Mouse (Mus musculus) C2C12 (cell line): ENCODE measurements around the gene Insig1. TPM values are rescaled to one million over a fixed set of nuclear protein-coding genes. Genes with fewer than 3 reads are reported as not detected.

Experiments used
- H3K27me3 ChIP-seq: one replicate; pipeline ENCODE4 v1.6.1; 2011; ENCODE audit not compliant: control insufficient read depth, insufficient read depth, insufficient read length
- H3K36me3 ChIP-seq: one replicate; pipeline ENCODE4 v1.6.1; 2011; ENCODE audit not compliant: control insufficient read depth, insufficient read depth
- H3K4me3 ChIP-seq: one replicate; pipeline ENCODE4 v1.5.1; 2011; ENCODE audit warnings: mild to moderate bottlenecking, control low read depth; ENCODE audit not compliant: poor library complexity, insufficient read depth, severe bottlenecking
- H3K79me2 ChIP-seq: one replicate; pipeline ENCODE4 v1.6.1; 2011; ENCODE audit not compliant: control insufficient read depth, insufficient read depth
- H3K79me3 ChIP-seq: one replicate; pipeline ENCODE4 v1.6.1; 2011; ENCODE audit warnings: low read depth, control low read depth
- H3ac ChIP-seq: one replicate; pipeline ENCODE3; 2011; ENCODE audit warnings: low read depth; ENCODE audit not compliant: control insufficient read depth, insufficient read length
- CEBPB ChIP-seq: IDR thresholded peaks from one replicate; pipeline ENCODE4 v1.6.1; 2011; ENCODE audit warnings: low read depth, mild to moderate bottlenecking, control low read depth, moderate library complexity
- CTCF ChIP-seq: IDR thresholded peaks from one replicate; pipeline ENCODE4 v1.5.1; 2011; ENCODE audit not compliant: control insufficient read depth, insufficient read depth, insufficient read length
- FOSL1 ChIP-seq: IDR thresholded peaks from one replicate; pipeline ENCODE4 v1.8.0; 2011; ENCODE audit warnings: mild to moderate bottlenecking, low read length; ENCODE audit not compliant: poor library complexity, insufficient read depth, severe bottlenecking
- MAX ChIP-seq: IDR thresholded peaks from one replicate; pipeline ENCODE4 v1.6.1; 2011; ENCODE audit warnings: mild to moderate bottlenecking, control low read depth
- MYOD1 ChIP-seq: IDR thresholded peaks from one replicate; pipeline ENCODE4 v1.6.1; 2011; ENCODE audit warnings: low read depth; ENCODE audit not compliant: control insufficient read depth, insufficient read length
- MYOG ChIP-seq: IDR thresholded peaks from one replicate; pipeline ENCODE4 v1.6.1; 2011; ENCODE audit not compliant: control insufficient read depth, insufficient read length; ENCODE audit errors: extremely low read depth
- USF1 ChIP-seq: IDR thresholded peaks from one replicate; pipeline ENCODE4 v1.6.1; 2011; ENCODE audit warnings: low read depth, mild to moderate bottlenecking, control low read depth, moderate library complexity
- polyA plus RNA-seq: library from polyadenylated mRNA; unstranded; fragments of >200 nt; fragmentation: generic; extraction: Trizol; gene quantifications from one replicate; pipeline ENCODE4 v1.2.1, GENCODE M21; 2012; ENCODE audit warnings: missing spikeins

Insig1 gene
- polyA plus RNA-seq, 1 experiment: 48.8 TPM

DNA sequence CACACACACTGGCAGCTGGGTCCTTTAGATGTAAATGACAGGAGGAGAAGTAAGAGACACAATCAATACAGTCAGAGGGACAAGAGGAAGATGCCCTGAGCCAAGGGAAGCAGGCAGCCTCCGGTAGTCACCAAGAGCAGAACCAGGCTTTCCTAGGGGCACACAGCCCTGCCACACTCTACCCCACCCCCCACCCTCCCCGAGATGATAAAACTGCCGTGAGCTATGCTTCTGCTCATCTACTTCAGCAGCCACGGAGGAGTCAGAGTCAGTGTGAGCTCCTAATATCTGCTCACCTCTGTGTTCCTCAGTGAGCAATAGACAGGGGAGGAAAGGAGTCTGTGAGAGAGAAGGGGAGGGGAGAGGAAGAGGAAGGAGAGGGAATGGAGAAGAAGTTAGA is 5.9 kb upstream of the Insig1 start:
- TF ChIP-seq MYOD1 (no peak), MAX (no peak)
- H3K27me3 ChIP-seq: no peaks in the 10 kb centered on the region
- no peaks in the 10 kb centered on the region for H3K79me2 ChIP-seq
- no peak overlapping the region for H3K4me3 ChIP-seq
- H3K79me3 ChIP-seq: no peaks in the 10 kb centered on the region
- no peaks in the 10 kb centered on the region for H3K36me3 ChIP-seq
- H3ac ChIP-seq: no peak overlapping the region

DNA sequence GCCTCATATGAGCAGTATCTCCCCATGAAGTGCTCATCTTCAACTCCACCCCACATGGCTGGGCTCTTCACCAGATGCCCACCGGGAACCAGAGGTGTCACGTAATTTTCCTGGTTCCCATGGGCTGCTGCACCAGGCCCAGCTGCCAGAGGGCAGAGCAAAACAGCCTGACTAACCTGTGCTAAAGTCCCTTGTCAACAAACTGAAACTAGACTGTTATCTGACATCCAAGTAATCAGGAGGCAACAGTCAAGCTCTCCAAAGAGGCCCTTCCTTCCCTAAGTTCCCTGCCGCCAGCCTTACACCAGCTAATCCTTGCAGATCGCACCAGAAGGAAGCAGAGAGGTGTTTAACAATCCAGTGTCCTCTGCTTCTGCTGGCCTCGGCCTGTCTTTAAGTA is 4.9 kb upstream of the Insig1 start:
- TF ChIP-seq MYOG: no peak
- TF ChIP-seq MAX: no peak
- TF ChIP-seq USF1: no peak
- TF ChIP-seq MYOD1: no peak
- TF ChIP-seq CTCF: no peak
- no peak for TF ChIP-seq CEBPB
- no peak for TF ChIP-seq FOSL1
- Histone ChIP-seq H3K36me3 (no peaks in the 10 kb centered on the region), H3K79me3 (no peaks in the 10 kb centered on the region), H3ac (no peak overlapping the region), H3K4me3 (no peak overlapping the region), H3K79me2 (no peaks in the 10 kb centered on the region), H3K27me3 (no peaks in the 10 kb centered on the region)

DNA sequence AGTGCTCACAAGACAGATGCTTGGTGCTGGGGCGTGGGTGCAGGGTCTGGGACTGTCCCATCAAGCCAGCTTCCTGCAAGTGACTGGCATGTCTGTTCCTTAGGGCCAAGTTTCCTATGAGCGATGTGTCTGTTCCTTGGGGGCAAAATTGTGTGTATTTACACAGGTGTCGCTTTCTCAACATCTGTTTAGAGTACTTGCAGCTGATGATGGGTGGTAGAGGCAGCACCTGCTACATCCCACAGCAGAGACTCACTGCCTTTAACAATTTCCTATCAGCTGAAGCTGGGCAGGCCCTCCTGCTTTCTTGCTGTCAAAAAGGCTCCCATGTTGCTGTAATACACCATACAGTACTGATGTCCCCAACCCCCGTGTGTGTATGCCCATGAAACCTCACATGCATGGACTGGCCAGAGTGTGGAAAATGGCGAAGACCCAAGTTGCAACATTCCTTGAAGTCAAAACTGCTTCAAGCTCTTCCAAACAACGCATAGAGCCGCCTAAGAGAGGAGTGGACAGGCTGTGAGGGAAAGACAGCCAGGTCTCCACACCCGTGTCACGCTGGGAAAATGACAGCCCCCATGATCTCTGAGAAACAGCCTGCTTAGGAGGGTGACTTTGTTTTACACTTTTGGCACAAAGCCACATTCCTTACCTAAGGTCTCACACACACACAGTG is 875 bp upstream of the Insig1 start:
- peaks cover 28% of the 10 kb centered on the region for H3K36me3 ChIP-seq
- TF ChIP-seq MAX (no peak), CTCF (no peak), FOSL1 (no peak), USF1 (no peak), CEBPB (no peak), MYOD1 (no peak), MYOG (no peak)
- peaks cover 28% of the 10 kb centered on the region for H3K79me2 ChIP-seq
- H3K79me3 ChIP-seq: peaks cover 19% of the 10 kb centered on the region
- no peaks in the 10 kb centered on the region for H3K27me3 ChIP-seq
- peak overlapping the region; percentile 68 for H3ac ChIP-seq
- peak overlapping the region; percentile 23 for H3K4me3 ChIP-seq

DNA sequence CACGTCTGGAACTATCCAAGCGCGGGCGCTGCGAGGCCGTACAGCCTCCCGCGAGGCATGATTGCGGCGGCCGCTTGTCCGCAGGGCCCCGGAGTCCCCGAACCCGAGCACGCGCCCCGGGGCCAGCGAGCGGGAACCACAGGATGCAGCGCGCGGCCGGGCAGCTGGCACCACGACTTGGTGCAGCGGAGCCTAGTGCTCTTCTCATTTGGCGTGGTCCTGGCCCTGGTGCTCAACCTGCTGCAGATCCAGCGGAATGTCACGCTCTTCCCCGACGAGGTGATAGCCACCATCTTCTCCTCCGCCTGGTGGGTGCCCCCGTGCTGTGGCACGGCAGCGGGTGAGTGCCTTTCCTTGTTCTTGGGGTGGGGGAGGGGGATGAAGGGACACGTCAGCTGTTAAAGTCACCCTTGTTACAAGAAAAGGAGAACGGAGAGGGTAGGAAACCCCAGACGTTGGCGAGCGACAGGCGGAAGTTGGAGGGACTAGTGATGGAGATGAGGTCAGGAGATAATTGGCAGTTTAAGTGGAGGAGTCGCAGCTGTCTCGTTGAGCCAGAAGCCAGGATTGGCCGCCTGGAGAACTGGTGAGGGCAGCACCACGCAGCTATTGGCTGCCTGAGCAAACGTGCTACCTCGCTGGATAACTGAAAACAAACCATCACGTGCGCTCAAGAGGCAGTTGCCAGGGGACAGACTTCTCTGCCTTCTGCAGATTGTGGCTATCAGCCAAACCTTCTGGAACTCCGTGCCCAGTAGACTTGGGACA is 477 bp downstream of the Insig1 start:
- peaks cover 41% of the 10 kb centered on the region for H3K36me3 ChIP-seq
- H3ac ChIP-seq: peak overlapping the region; percentile 55
- H3K27me3 ChIP-seq: no peaks in the 10 kb centered on the region
- H3K79me2 ChIP-seq: peaks cover 28% of the 10 kb centered on the region
- TF ChIP-seq USF1: peak; percentile 86
- no peak for TF ChIP-seq MYOG
- TF ChIP-seq CEBPB: no peak
- no peak for TF ChIP-seq FOSL1
- TF ChIP-seq MYOD1: peak; percentile 56
- TF ChIP-seq CTCF: no peak
- peak; percentile 96 for TF ChIP-seq MAX
- H3K79me3 ChIP-seq: peaks cover 19% of the 10 kb centered on the region
- H3K4me3 ChIP-seq: peak overlapping the region; percentile 59

DNA sequence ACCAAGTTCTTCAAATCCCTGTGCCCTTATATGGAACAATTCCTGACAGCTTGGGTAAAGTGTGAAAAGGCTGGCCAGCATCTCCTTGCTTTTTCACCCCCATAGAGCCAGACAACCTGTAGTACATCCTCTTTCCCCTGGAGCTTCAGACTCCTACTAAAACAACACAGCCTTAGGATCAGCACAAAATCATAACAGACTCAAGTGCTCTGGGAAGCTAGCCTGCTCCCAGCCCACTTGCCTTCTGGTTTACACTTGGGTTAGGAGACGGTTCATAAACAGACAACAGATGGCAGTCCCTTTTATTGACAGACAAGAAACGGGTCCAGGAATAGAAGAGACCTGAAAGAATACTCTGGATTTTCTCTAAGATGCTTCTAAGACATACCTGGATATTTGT is 8.3 kb downstream of the Insig1 start:
- Histone ChIP-seq H3K79me2 (no peaks in the 10 kb centered on the region), H3K79me3 (no peaks in the 10 kb centered on the region)
- no peak for TF ChIP-seq MAX
- no peak for TF ChIP-seq CTCF
- TF ChIP-seq CEBPB: no peak
- TF ChIP-seq USF1: no peak
- TF ChIP-seq MYOG: no peak
- no peak for TF ChIP-seq MYOD1
- TF ChIP-seq FOSL1: no peak

More for the DNA sequence above, 8.3 kb downstream of the Insig1 start:
- Histone ChIP-seq H3K4me3 (no peak overlapping the region), H3ac (no peak overlapping the region), H3K27me3 (no peaks in the 10 kb centered on the region), H3K36me3 (peaks cover 31% of the 10 kb centered on the region)
